Mouse (Mus musculus) erythroblast, embryonic 14.5 days (primary cell): ENCODE data around the gene Fcer1g.

Source experiments
- GATA1 ChIP-seq: IDR thresholded peaks from 2 replicates; pipeline ENCODE4 v1.6.1; 2012; ENCODE audit warnings: low read length, inconsistent platforms, mixed read lengths
- TAL1 ChIP-seq: IDR thresholded peaks from 3 replicates; pipeline ENCODE4 v1.6.1; 2012; ENCODE audit warnings: low read length, inconsistent platforms, mixed read lengths

- TF ChIP-seq TAL1 (no peak), GATA1 (no peak)
Measured at GRCm38 (mm10) chr1:171187851-171188700, 46.1 kb downstream of the Fcer1g start.
